Mouse (Mus musculus) left cerebral cortex, adult 18-20 months (tissue): ENCODE results near the gene Dhrs13. TPM values are rescaled to one million over a fixed set of nuclear protein-coding genes. Genes with fewer than 3 reads are reported as not detected.

Source experiments
- DNase-seq, 2 experiments: peaks; one replicate each; pipeline ENCODE4 v3.0.0; 2021 to 2022; ENCODE audit warnings: low spot score in 2 of 2, mixed read lengths in 1 of 2
- microRNA-seq, 2 experiments: library from miRNA; unstranded; fragments of <30 nt; microRNA quantifications; one replicate each; pipeline ENCODE4 v1.2.0; 2021
- total RNA-seq, 2 experiments: library from RNA; stranded (reverse); gene quantifications; 2 replicates each; pipeline ENCODE4 v1.2.3; 2021

Gene Dhrs13
- total RNA-seq, 2 experiments from 2014 or later = 5.1 to 6.9 TPM

DNA sequence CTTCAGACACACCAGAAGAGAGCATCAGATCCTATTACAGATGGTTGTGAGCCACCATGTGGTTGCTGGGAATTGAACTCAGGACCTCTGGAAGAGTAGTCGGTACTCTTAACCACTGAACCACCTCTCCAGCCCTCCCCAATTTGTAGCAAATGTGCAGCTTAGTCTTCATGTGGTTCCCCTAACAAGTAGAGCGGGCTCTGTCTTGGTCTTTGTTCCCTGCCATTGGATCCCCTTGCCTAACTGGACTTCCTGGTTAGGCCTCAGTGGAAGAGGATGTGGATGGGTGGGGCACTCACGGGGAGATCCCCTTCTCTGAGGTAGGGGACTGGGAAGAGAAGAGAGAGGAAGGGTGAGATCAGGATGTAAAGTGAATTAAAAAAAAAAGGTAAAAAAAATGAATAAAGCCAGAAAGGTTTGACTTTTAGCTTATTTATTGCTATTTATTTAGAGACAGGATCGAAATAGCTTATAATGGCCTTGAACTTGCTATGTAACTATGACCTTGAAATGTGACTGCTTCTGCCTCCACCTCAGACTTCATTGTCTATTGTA is 54.9 kb downstream of the Dhrs13 start:
- no peak for DNase-seq

Small RNA genes within 50 kb of the gene (microRNA-seq; reads per million reads assigned to microRNA genes)
- gene Mir144 = 19.1 to 35.1 reads per million in 2 experiments
- 0 reads per million in 2 experiments for gene Mir451a
- 0 reads per million in 2 experiments for gene Mir451b

Other genes with a start within 250 kb of the Dhrs13 start
- not detected for gene Gm10277, start 244.5 kb upstream of the Dhrs13 start, total RNA-seq
- 1 to 10 TPM in 1 of 2 experiments, under 1 TPM in 1; 0.81 to 1.2 TPM for gene Pipox, start 138.2 kb upstream of the Dhrs13 start, total RNA-seq
- gene Sez6, start 101.5 kb upstream of the Dhrs13 start, total RNA-seq = 100 to 1,000 TPM; 145 to 154 TPM
- 10 to 100 TPM; 51.6 to 54.0 TPM for gene Phf12, start 49.5 kb upstream of the Dhrs13 start, total RNA-seq
- gene Flot2, start 5.7 kb downstream of the Dhrs13 start, total RNA-seq = 10 to 100 TPM; 93.0 to 93.2 TPM
- 10 to 100 TPM; 18.4 to 19.0 TPM for gene Eral1, start 48.1 kb downstream of the Dhrs13 start, total RNA-seq
- 10 to 100 TPM; 29.5 to 30.0 TPM for gene Fam222b, start 62.4 kb downstream of the Dhrs13 start, total RNA-seq
- gene Traf4, start 133.3 kb downstream of the Dhrs13 start, total RNA-seq = 1 to 10 TPM; 9.7 TPM
- gene Nek8, start 144.4 kb downstream of the Dhrs13 start, total RNA-seq = 1 to 10 TPM; 3.2 to 3.5 TPM
- gene Tlcd1, start 144.4 kb downstream of the Dhrs13 start, total RNA-seq = 10 to 100 TPM; 25.3 to 33.8 TPM
- gene Rpl23a, start 151.3 kb downstream of the Dhrs13 start, total RNA-seq = 100 to 1,000 TPM; 729 to 741 TPM
- gene Rab34, start 156.2 kb downstream of the Dhrs13 start, total RNA-seq = 10 to 100 TPM; 15.2 to 18.0 TPM
- gene Proca1, start 161.1 kb downstream of the Dhrs13 start, total RNA-seq = 1 to 10 TPM; 5.7 to 6.3 TPM
- gene Sdf2, start 213.5 kb downstream of the Dhrs13 start, total RNA-seq = 10 to 100 TPM; 65.2 to 68.1 TPM
- gene Supt6, start 213.7 kb downstream of the Dhrs13 start, total RNA-seq = 10 to 100 TPM; 93.8 to 96.5 TPM
- gene 2610507B11Rik, start 229.5 kb downstream of the Dhrs13 start, total RNA-seq = 100 to 1,000 TPM; 165 to 170 TPM